Mouse (Mus musculus): ENCODE measurements around the gene Ptgr1. TPM values are rescaled to one million over a fixed set of nuclear protein-coding genes. Genes with fewer than 3 reads are reported as not detected.
A peak's percentile ranks its signal among the peaks of the same experiment; 100 is the strongest.

The Ptgr1 gene
- polyA plus RNA-seq, 1 experiment from 2014 or later = 12.1 TPM

- ATAC-seq (ENCODE audit: low FRiP score, low read depth) = no peak
- peak overlapping the region; percentile 66; the same call in 1 of the 2 replicates for H3K4me3 ChIP-seq
- H3K27ac ChIP-seq = no peak overlapping the region
- H3K36me3 ChIP-seq = no peaks in the 10 kb centered on the region
- peak overlapping the region; percentile 67; the same call in 1 of the 2 replicates for H3K9ac ChIP-seq
- peak overlapping the region; percentile 67 for H3K4me2 ChIP-seq (replicated peaks)
- peaks cover 8% of the 10 kb centered on the region; the same call in 1 of the 2 replicates for H3K4me1 ChIP-seq
- no peaks in the 10 kb centered on the region for H3K9me3 ChIP-seq
- WGBS = 74% methylated on average over 4 of the region's 4 CpGs
- peaks cover 7% of the 10 kb centered on the region for H3K27me3 ChIP-seq (replicated peaks)
Measured at GRCm38 (mm10) chr4:58942942-58943341, 44.0 kb downstream of the Ptgr1 start.

- Histone ChIP-seq H3K9me3 (no peaks in the 10 kb centered on the region), H3K4me3 (no peak overlapping the region), H3K4me1 (peaks cover 8% of the 10 kb centered on the region; the same call in 1 of the 2 replicates), H3K27me3 (replicated peaks) (peaks cover 7% of the 10 kb centered on the region), H3K9ac (no peak overlapping the region), H3K4me2 (replicated peaks) (no peak overlapping the region), H3K27ac (no peak overlapping the region), H3K36me3 (no peaks in the 10 kb centered on the region)
- ATAC-seq (ENCODE audit: low FRiP score, low read depth) = no peak
Measured at GRCm38 (mm10) chr4:58941638-58942037, 45.3 kb downstream of the Ptgr1 start.

GRCm38 (mm10) chr4:58935846-58936245 lies 51.1 kb downstream of the Ptgr1 start:
- H3K4me1 ChIP-seq = no peaks in the 10 kb centered on the region
- WGBS = 58% methylated on average over 3 of the region's 3 CpGs

GRCm38 (mm10) chr4:58934746-58935476 lies 52.0 kb downstream of the Ptgr1 start:
- no peak for ATAC-seq (ENCODE audit: low FRiP score, low read depth)
- Histone ChIP-seq H3K9me3 (no peaks in the 10 kb centered on the region), H3K36me3 (no peaks in the 10 kb centered on the region), H3K4me1 (no peaks in the 10 kb centered on the region), H3K27ac (no peak overlapping the region), H3K4me2 (replicated peaks) (no peak overlapping the region), H3K9ac (no peak overlapping the region), H3K4me3 (no peak overlapping the region), H3K27me3 (replicated peaks) (no peaks in the 10 kb centered on the region)
- WGBS = 50% methylated on average over 15 of the region's 15 CpGs

More at GRCm38 (mm10) chr4:58935846-58936245, 51.1 kb downstream of the Ptgr1 start:
- H3K36me3 ChIP-seq = no peaks in the 10 kb centered on the region
- no peak overlapping the region for H3K9ac ChIP-seq
- no peak overlapping the region for H3K4me3 ChIP-seq
- no peak for ATAC-seq (ENCODE audit: low FRiP score, low read depth)
- no peaks in the 10 kb centered on the region for H3K27me3 ChIP-seq (replicated peaks)
- H3K4me2 ChIP-seq (replicated peaks) = no peak overlapping the region
- no peaks in the 10 kb centered on the region for H3K9me3 ChIP-seq
- H3K27ac ChIP-seq = no peak overlapping the region

- Histone ChIP-seq H3K4me3 (no peak overlapping the region), H3K27ac (no peak overlapping the region), H3K27me3 (replicated peaks) (no peaks in the 10 kb centered on the region), H3K9ac (no peak overlapping the region), H3K4me1 (no peaks in the 10 kb centered on the region), H3K4me2 (replicated peaks) (no peak overlapping the region), H3K9me3 (no peaks in the 10 kb centered on the region), H3K36me3 (no peaks in the 10 kb centered on the region)
- WGBS = 79% methylated on average over 4 of the region's 4 CpGs
- no peak for ATAC-seq (ENCODE audit: low FRiP score, low read depth)
Measured at GRCm38 (mm10) chr4:58934308-58934707, 52.6 kb downstream of the Ptgr1 start.

- Histone ChIP-seq H3K4me3 (no peak overlapping the region), H3K27ac (no peak overlapping the region), H3K27me3 (replicated peaks) (no peaks in the 10 kb centered on the region), H3K36me3 (no peaks in the 10 kb centered on the region), H3K4me2 (replicated peaks) (no peak overlapping the region), H3K4me1 (no peaks in the 10 kb centered on the region), H3K9me3 (no peaks in the 10 kb centered on the region), H3K9ac (no peak overlapping the region)
- no peak for ATAC-seq (ENCODE audit: low FRiP score, low read depth)
- 86% methylated on average over 6 of the region's 6 CpGs for WGBS
Measured at GRCm38 (mm10) chr4:58932541-58932940, 54.4 kb downstream of the Ptgr1 start.

GRCm38 (mm10) chr4:58927661-58928060 lies 59.3 kb downstream of the Ptgr1 start:
- ATAC-seq (ENCODE audit: low FRiP score, low read depth) = no peak
- Histone ChIP-seq H3K4me2 (replicated peaks) (no peak overlapping the region), H3K27me3 (replicated peaks) (no peaks in the 10 kb centered on the region), H3K36me3 (no peaks in the 10 kb centered on the region), H3K27ac (no peak overlapping the region), H3K4me3 (no peak overlapping the region), H3K9me3 (peaks cover 4% of the 10 kb centered on the region; the same call in 1 of the 2 replicates), H3K9ac (no peak overlapping the region), H3K4me1 (no peaks in the 10 kb centered on the region)
- WGBS = 65% methylated on average over 3 of the region's 3 CpGs

- Histone ChIP-seq H3K9me3 (peaks cover 4% of the 10 kb centered on the region; the same call in 1 of the 2 replicates), H3K9ac (no peak overlapping the region), H3K27me3 (replicated peaks) (no peaks in the 10 kb centered on the region), H3K4me3 (no peak overlapping the region), H3K4me2 (replicated peaks) (no peak overlapping the region), H3K27ac (no peak overlapping the region), H3K4me1 (no peaks in the 10 kb centered on the region), H3K36me3 (no peaks in the 10 kb centered on the region)
- 15% methylated on average over 2 of the region's 2 CpGs for WGBS
- no peak for ATAC-seq (ENCODE audit: low FRiP score, low read depth)
Measured at GRCm38 (mm10) chr4:58926120-58926519, 60.8 kb downstream of the Ptgr1 start.

- H3K9me3 ChIP-seq = peaks cover 4% of the 10 kb centered on the region; the same call in 1 of the 2 replicates
- no peaks in the 10 kb centered on the region for H3K36me3 ChIP-seq
- H3K27ac ChIP-seq = no peak overlapping the region
- H3K4me2 ChIP-seq (replicated peaks) = no peak overlapping the region
- no peaks in the 10 kb centered on the region for H3K27me3 ChIP-seq (replicated peaks)
- H3K9ac ChIP-seq = no peak overlapping the region
- ATAC-seq (ENCODE audit: low FRiP score, low read depth) = no peak
- H3K4me1 ChIP-seq = no peaks in the 10 kb centered on the region
- WGBS = 46% methylated on average over 5 of the region's 5 CpGs
- H3K4me3 ChIP-seq = no peak overlapping the region
Measured at GRCm38 (mm10) chr4:58925664-58926063, 61.3 kb downstream of the Ptgr1 start.

GRCm38 (mm10) chr4:58923933-58924332 lies 63.0 kb downstream of the Ptgr1 start:
- no peak overlapping the region for H3K9ac ChIP-seq
- no peak for ATAC-seq (ENCODE audit: low FRiP score, low read depth)
- H3K4me2 ChIP-seq (replicated peaks) = no peak overlapping the region
- 86% methylated on average over 2 of the region's 2 CpGs for WGBS
- H3K9me3 ChIP-seq = peaks cover 4% of the 10 kb centered on the region; the same call in 1 of the 2 replicates
- no peaks in the 10 kb centered on the region for H3K4me1 ChIP-seq
- no peak overlapping the region for H3K27ac ChIP-seq
- H3K4me3 ChIP-seq = no peak overlapping the region
- H3K27me3 ChIP-seq (replicated peaks) = no peaks in the 10 kb centered on the region
- no peaks in the 10 kb centered on the region for H3K36me3 ChIP-seq

Other genes with a start within 250 kb of the Ptgr1 start
- gene Olfr267, start 199.4 kb downstream of the Ptgr1 start, polyA plus RNA-seq (2016; fragmentation: Nextera tagmentation; extraction: Ambion mirVana) = not detected in 2 replicates
- gene Ecpas, start 74.4 kb downstream of the Ptgr1 start, polyA plus RNA-seq (2016; fragmentation: Nextera tagmentation; extraction: Ambion mirVana) = 39.0 and 39.7 TPM in 2 replicates
- gene Zkscan16, start 43.5 kb downstream of the Ptgr1 start, polyA plus RNA-seq (2016; fragmentation: Nextera tagmentation; extraction: Ambion mirVana) = 0.50 and 1.2 TPM in 2 replicates
- 5.9 and 8.1 TPM in 2 replicates for gene Dnajc25, start 7.9 kb upstream of the Ptgr1 start, polyA plus RNA-seq (2016; fragmentation: Nextera tagmentation; extraction: Ambion mirVana)
- 10.0 and 10.4 TPM in 2 replicates for gene Gm20503, start 16.1 kb upstream of the Ptgr1 start, polyA plus RNA-seq (2016; fragmentation: Nextera tagmentation; extraction: Ambion mirVana)
- gene Gng10, start 48.0 kb upstream of the Ptgr1 start, polyA plus RNA-seq (2016; fragmentation: Nextera tagmentation; extraction: Ambion mirVana) = 102 and 104 TPM in 2 replicates
- gene AI481877, start 151.9 kb upstream of the Ptgr1 start, polyA plus RNA-seq (2016; fragmentation: Nextera tagmentation; extraction: Ambion mirVana) = not detected in 2 replicates
- gene Ugcg, start 202.1 kb upstream of the Ptgr1 start, polyA plus RNA-seq (2016; fragmentation: Nextera tagmentation; extraction: Ambion mirVana) = 15.5 and 15.8 TPM in 2 replicates